Mouse (Mus musculus) monocyte, adult 5-6 weeks (primary cell): ENCODE measurements around the gene Hhex. TPM values are rescaled to one million over a fixed set of nuclear protein-coding genes. Genes with fewer than 3 reads are reported as not detected.

ENCODE experiments used
- ATAC-seq: fragments of 153-309, 156-312 bp; replicated peaks from 2 replicates; pipeline ENCODE4 v1.8.0; 2017; ENCODE audit warnings: mild to moderate bottlenecking; ENCODE audit not compliant: low TSS enrichment, insufficient number of reproducible peaks, severe bottlenecking, poor library complexity, low FRiP score
- total RNA-seq: library from RNA; stranded (forward); fragments of 200-1000, 200-491, 200-594 nt; gene quantifications from 3 replicates; pipeline ENCODE4 v1.2.3, GENCODE M21; 2017

Gene Hhex
- total RNA-seq, 1 experiment from 2014 or later = 53.1 TPM

DNA sequence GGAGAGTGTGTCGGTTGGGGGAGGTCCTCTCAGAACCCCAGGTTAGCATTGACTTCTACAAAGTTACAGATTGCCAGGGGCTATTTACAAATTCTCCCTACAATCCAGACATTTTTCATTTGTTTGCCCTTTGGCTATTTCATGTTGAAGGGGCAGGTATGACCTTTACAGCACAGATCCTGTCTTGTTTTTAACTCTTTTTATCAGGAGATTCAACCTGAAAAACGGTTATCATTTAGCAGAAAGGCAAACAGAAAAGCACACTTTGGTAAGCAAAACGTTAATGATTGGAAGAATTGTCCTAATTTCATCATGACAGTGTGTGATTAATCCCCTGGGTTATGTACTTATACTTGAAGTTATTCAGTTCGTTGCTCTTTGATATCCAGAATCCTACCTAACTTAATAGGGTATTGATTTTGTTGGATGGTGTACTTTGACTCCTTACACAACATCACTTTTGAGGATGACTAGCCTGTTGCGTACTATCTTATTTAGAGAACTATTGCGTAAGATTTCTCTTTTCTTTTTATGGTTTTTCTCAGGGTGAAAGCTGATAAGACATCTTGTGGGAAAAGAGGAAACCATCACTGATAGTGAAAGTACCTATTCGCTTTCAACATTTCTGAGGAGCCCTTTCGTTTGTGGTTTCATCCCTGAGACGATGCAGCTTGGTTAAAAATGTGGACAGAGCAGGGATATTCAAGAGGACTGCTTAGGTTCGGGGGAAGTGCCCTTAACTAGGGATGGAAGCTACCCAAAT is 8.1 kb downstream of the Hhex start:
- no peak for ATAC-seq

DNA sequence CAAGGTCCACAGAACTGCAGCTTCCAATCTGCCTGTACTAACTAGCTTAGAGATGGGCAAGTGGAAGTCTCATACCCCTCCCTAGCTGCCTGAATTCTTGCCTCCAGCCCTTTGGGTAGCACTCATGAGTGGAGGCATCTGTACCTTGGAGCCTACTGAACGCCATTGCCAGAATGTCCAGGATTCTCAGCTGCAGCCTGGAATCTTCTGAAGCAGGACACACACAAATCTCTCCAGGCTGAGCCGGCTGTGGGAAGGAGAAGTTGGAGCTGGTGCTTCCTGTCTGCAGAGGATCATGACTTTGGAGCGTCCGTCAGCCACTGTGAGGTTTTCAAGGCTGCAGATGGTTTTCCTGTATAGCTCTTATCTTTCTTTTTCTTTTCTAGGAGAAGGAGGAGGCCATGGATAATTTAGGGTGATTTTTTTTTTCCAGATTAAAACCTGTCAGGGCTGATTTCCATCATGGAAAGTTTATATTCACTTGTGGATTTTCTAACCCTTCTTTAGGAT is 9.1 kb downstream of the Hhex start:
- no peak for ATAC-seq

DNA sequence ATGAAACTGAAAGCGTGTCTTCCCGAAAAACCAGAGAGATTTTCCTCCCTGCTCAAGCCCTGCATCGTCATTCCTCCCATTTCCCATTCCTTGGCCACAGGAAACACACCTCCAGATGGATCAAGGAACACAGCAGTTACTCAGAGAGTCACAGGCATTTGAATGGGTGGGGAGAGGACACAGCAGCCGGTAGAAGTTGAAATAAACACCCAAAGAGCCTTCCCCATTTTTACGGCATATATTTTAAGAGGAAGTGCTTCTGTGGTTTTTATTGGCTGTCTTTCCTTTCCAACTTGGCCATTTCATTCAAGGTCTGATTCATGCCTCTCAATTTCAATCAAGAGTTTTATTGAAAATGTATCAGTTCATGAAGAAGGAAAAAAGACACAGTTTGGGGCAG is 13.6 kb downstream of the Hhex start:
- peak; percentile 74; the same call in 1 of the 2 replicates for ATAC-seq

- ATAC-seq = no peak
Measured at GRCm38 (mm10) chr19:37449246-37449645, 14.6 kb downstream of the Hhex start.

DNA sequence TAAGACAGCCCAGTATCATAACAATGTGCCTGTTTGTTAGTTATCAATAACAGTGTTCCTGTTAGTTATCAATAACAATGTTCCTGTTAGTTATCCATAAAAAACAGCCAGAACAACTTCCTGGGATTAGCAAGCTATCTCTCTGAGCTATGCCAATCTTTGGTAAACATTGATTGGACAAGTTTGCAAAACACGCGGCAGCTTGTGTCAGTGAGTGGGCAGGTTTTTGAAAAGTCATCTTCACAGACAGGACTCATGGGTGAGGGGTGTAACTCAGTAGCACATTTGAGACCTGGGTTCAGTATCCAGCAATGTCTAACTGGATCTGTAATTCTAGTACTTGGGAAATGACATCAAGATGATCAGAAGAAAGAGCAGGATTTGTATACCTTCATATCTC is 20.9 kb downstream of the Hhex start:
- no peak for ATAC-seq

GRCm38 (mm10) chr19:37455961-37456360 is 21.4 kb downstream of the Hhex start:
- no peak for ATAC-seq

DNA sequence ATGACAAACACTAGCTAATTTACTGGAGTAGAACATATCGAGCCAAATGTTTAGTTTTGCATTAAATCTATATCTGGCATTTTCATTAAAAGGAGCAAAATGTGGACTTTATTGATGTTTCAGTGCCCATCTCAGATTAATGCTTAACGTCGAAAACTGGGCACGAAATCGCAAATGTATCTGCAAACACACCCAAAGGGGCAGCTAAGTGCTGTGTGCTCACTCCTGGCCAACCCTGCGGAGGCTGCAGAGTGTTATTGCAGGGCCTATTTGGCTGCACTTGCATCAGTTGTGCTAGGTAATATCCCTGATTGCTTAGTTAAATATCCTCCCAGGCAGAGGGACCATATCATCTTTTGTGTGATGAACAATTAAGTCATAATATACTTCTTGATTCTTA is 23.4 kb downstream of the Hhex start:
- no peak for ATAC-seq

GRCm38 (mm10) chr19:37466403-37466802 is 31.8 kb downstream of the Hhex start:
- peak; percentile 43 for ATAC-seq

GRCm38 (mm10) chr19:37466978-37467377 is 32.4 kb downstream of the Hhex start:
- ATAC-seq = 0 out of 2 replicates have a peak, but pooled peaks have one; percentile 14

DNA sequence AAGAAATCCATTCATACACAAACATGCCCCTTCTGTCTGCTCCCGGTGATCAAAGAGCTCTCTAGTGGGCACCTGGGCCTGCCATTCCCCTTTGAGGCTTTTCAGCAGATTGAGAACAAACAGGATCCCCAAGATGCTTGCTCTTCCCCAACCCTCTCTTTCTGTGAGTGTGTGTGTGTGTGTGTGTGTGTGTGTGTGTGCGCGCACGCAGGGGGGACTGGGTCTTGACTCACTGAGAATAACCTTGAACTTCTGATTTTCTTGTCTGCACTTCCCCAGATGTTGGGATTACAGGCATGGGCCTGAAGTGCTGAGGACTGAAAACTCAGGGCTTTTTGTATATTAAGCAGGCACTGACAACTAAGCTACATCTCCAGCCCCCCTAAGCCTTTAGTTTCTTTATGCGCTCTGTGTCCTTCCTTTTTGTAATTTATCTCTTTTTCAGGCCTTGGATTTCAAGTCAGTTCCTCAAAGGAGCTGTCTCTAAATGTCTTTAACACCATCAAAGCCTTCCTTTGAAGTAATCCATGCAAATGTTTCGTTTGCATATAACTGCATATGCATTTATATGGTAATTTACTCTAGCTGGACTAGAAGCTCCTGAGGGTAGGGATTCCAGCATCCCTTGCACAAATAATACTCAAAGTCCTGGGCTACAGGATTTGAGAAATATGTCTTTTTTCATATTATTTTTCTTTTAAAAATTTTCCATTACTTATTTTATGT is 34.4 kb downstream of the Hhex start:
- ATAC-seq = no peak

DNA sequence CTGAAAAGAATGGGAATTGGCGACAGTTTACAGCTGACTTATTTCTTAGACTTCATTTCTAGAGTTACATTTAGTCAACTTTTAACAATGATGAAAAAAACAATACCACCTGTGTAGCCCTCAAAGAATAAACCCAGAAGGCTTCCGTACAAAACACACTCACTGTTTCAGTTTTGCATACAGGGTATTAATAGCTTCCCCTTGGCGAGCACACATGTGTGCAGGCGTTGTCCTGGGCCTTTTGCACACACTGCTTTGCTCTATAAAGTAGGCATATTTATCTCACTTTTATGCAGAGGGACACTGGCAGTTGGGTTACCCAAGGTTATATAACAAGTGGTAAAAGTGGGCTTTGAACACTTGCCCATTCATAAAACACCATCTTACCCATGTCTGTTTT is 37.1 kb downstream of the Hhex start:
- ATAC-seq = no peak

DNA sequence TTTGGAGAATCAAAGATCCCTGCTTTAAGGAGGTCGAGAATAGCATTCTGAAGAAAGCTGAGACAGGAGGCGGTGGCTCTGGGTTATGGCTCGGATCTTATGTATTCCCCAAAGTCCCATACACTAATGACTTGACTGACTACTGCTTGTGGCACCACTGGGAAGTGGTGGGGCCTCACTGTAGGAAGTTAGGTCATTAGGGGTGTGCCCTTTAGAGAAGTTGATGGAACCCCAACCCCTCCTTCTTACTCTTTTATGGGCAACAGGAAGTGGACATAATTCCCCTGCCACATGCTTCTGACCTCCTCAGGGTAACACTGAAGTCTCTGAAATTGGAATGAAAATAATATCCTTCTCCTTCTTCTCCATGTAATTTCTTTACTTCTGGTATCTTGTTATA is 38.0 kb downstream of the Hhex start:
- ATAC-seq = peak; percentile 89

DNA sequence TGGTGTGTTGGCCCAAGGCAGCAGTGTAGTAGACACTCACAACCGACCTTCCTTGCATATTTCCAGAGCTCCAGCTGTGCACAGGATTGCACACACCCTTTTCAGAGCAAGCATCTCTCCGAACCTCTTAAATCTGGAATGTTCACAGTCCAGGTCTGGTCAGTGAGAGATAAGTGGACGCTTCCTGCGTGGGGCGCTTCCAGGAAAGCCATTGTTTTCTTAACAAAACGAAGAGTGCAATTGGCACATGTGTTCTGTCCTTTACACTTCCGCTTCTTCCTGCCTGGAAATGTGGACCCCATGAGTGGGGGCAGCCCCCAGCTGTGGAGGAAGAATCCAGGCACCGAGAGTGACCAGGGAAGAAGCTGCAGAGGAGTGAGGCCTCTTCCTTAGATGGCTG is 47.1 kb downstream of the Hhex start:
- no peak for ATAC-seq

DNA sequence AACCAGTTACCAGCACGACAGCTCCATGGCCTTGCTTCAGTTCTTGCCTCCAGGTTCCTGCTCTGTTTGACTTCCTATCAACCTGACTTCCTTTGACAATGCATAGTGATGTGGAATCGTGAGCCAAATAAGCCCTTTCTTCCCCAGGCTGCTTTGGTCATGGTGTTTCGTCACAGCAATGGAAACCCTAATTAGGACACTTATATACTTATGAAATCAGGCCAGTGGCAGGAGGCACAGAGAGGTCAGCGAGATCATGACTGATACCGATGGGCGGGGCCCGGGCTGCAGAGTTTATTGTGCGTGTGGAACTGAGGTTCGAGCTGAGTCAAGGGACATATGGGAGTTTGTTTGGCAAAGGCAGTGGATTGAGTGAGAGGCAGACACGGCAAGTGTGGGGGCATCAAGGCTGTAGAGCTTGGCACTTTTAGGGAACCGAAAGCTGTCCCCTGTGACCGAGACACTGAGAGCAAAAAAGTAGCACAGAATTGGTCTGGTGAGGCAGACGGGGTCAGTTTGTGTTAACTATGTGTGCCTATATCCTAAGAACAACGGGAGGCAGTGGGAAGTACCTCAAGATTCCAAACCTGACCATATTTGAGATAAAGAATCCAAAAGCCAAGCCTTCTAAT is 48.1 kb downstream of the Hhex start:
- ATAC-seq = peak; percentile 96

- no peak for ATAC-seq
Measured at GRCm38 (mm10) chr19:37484787-37485186, 50.2 kb downstream of the Hhex start.

DNA sequence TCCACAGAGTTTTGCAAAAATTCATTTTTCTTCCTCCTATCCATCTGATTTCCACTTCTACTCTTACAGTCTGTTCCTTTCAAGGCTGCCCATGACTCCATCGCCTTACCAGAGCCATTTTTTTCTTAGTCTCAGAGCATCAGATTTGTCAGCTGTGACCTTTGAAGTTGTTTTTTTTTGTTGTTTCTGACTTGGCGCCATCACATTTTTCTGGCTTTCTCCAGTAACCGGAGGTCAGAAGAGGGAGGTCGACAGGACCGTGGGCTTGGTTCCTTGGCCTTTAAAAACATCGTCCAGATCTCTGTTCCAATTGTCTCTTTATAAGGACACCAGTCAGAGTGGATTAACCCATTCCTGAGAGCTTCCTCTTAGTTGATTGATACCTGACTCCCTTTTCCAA is 52.2 kb downstream of the Hhex start:
- no peak for ATAC-seq

GRCm38 (mm10) chr19:37487811-37488475 is 53.3 kb downstream of the Hhex start:
- ATAC-seq = no peak

- ATAC-seq = peak; percentile 38; the same call in 1 of the 2 replicates
Measured at GRCm38 (mm10) chr19:37488608-37489262, 54.1 kb downstream of the Hhex start.
